Mouse (Mus musculus) left cerebral cortex, adult 2 months (tissue): Measurements from ENCODE around the gene Phlpp2. TPM values are rescaled to one million over a fixed set of nuclear protein-coding genes. Genes with fewer than 3 reads are reported as not detected.

Experiments used
- DNase-seq, 2 experiments: peaks; one replicate each; pipeline ENCODE4 v3.0.0; 2021 to 2022; ENCODE audit warnings: low spot score in 2 of 2, mixed read lengths in 1 of 2; ENCODE audit errors: extremely low spot score in 1 of 2
- H3K27ac ChIP-seq: fragments of 200-600 bp; 2 replicates; pipeline ENCODE4 v1.8.1; 2022
- H3K4me3 ChIP-seq: fragments of 200-600 bp; 2 replicates; pipeline ENCODE4 v1.8.1; 2022
- CTCF ChIP-seq: fragments of 200-600 bp; IDR thresholded peaks from 2 replicates; pipeline ENCODE4 v1.8.1; 2022; ENCODE audit warnings: antibody characterized with exemption, mild to moderate bottlenecking, moderate library complexity
- intact Hi-C: fragments of 180-260 bp; cut with DNase I; formaldehyde crosslinking; loops from one replicate; pipeline ENCODE4 v1.15.1; 2025
- total RNA-seq, 2 experiments: library from RNA; stranded (reverse); gene quantifications; 2 replicates each; pipeline ENCODE4 v1.2.3; 2021

Gene Phlpp2
- total RNA-seq, 2 experiments from 2014 or later, result 35.6 to 36.4 TPM

GRCm38 (mm10) chr8:109952171-109952570 is 83.8 kb downstream of the Phlpp2 start:
- Histone ChIP-seq H3K27ac (no peak overlapping the region), H3K4me3 (no peak overlapping the region)
- TF ChIP-seq CTCF, result no peak
- DNase-seq, result peak; percentile 49 to 52
- intact Hi-C loops, result no loop called here

- Histone ChIP-seq H3K4me3 (no peak overlapping the region), H3K27ac (no peak overlapping the region)
- no peak for TF ChIP-seq CTCF
- DNase-seq, result peak; percentile 38 to 45
- intact Hi-C loops, result no loop called here
Observed at GRCm38 (mm10) chr8:109954486-109954948, 86.2 kb downstream of the Phlpp2 start.

- TF ChIP-seq CTCF, result no peak
- Histone ChIP-seq H3K4me3 (no peak overlapping the region), H3K27ac (no peak overlapping the region)
- intact Hi-C loops, result no loop called here
- DNase-seq, result no peak
Observed at GRCm38 (mm10) chr8:109957167-109958028, 89.1 kb downstream of the Phlpp2 start.

GRCm38 (mm10) chr8:109958036-109958655 is 89.8 kb downstream of the Phlpp2 start:
- TF ChIP-seq CTCF, result no peak
- H3K27ac ChIP-seq, result no peak overlapping the region
- no peak overlapping the region for H3K4me3 ChIP-seq
- intact Hi-C loops, result no loop called here
- no peak for DNase-seq

GRCm38 (mm10) chr8:109959112-109959511 is 90.8 kb downstream of the Phlpp2 start:
- no peak overlapping the region for H3K27ac ChIP-seq
- no peak overlapping the region for H3K4me3 ChIP-seq
- no peak for TF ChIP-seq CTCF
- intact Hi-C loops, result no loop called here
- DNase-seq, result no peak

- H3K27ac ChIP-seq, result no peak within 1 kb of the TSS
- H3K4me3 ChIP-seq, result peak within 1 kb of the TSS; percentile 38
- intact Hi-C loops, result no loop called here
- TF ChIP-seq CTCF, result peak; percentile 67
- peak in 1 of 2 experiments; percentile 7 for DNase-seq
Observed at GRCm38 (mm10) chr8:109961693-109962367, 93.5 kb downstream of the Phlpp2 start, which contains the start of gene Marveld3. Marveld3 (minus strand) TSS chr8:109962203.

GRCm38 (mm10) chr8:109962896-109963295 is 94.6 kb downstream of the Phlpp2 start:
- H3K4me3 ChIP-seq, result no peak overlapping the region
- TF ChIP-seq CTCF, result no peak
- DNase-seq, result no peak
- intact Hi-C loops, result no loop called here
- H3K27ac ChIP-seq, result no peak overlapping the region

GRCm38 (mm10) chr8:109963421-109963820 is 95.1 kb downstream of the Phlpp2 start:
- Histone ChIP-seq H3K4me3 (no peak overlapping the region), H3K27ac (no peak overlapping the region)
- TF ChIP-seq CTCF, result no peak
- DNase-seq, result no peak
- intact Hi-C loops, result no loop called here

- intact Hi-C loops, result no loop called here
- H3K4me3 ChIP-seq, result no peak overlapping the region
- no peak for TF ChIP-seq CTCF
- DNase-seq, result no peak
- H3K27ac ChIP-seq, result no peak overlapping the region
Observed at GRCm38 (mm10) chr8:109964106-109964505, 95.8 kb downstream of the Phlpp2 start.

GRCm38 (mm10) chr8:109968837-109969236 is 100.5 kb downstream of the Phlpp2 start:
- intact Hi-C loops, result no loop called here
- peak; percentile 8 for TF ChIP-seq CTCF

GRCm38 (mm10) chr8:109970323-109970722 is 102.0 kb downstream of the Phlpp2 start:
- Histone ChIP-seq H3K27ac (no peak overlapping the region), H3K4me3 (no peak overlapping the region)
- DNase-seq, result no peak
- intact Hi-C loops, result loop anchor here (1.0 kb wide), 1 partner anchor 101 kb away; no protein-coding TSS in a partner anchor
- TF ChIP-seq CTCF, result peak; percentile 82

More at GRCm38 (mm10) chr8:109968837-109969236, 100.5 kb downstream of the Phlpp2 start:
- no peak overlapping the region for H3K27ac ChIP-seq
- no peak for DNase-seq
- no peak overlapping the region for H3K4me3 ChIP-seq

GRCm38 (mm10) chr8:109972901-109973300 is 104.6 kb downstream of the Phlpp2 start:
- H3K27ac ChIP-seq, result no peak overlapping the region
- TF ChIP-seq CTCF, result no peak
- intact Hi-C loops, result no loop called here
- H3K4me3 ChIP-seq, result no peak overlapping the region
- DNase-seq, result no peak
